Mouse (Mus musculus): ENCODE data around the gene Aipl1.

DNA sequence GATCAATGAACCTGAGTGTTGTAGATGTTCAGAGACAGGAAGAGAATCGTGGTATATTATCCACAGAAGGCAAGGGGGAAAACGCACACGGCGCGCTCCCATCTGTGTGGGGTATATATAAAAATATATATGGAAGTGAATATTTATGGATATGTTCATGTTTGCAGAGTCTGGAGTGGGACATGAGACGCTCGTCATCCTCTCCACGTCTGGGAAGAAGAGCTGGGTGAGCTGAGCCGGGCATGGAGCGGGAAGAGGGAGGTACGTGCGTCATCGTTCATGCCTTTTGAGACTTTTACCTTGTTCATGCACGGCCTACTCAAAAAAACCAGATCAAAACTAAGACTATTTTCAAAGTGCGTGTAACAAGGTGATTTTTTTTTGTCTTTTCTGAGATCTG lies 47.0 kb upstream of the Aipl1 start:
- TF ChIP-seq CTCF (IDR thresholded peaks at IDR 0.05; ENCODE audit: low read depth): no peak
- no peak for TF ChIP-seq EP300 (IDR thresholded peaks at IDR 0.05; ENCODE audit: low read depth)

All from liver, postnatal 0 days (tissue).